Mouse (Mus musculus) kidney, postnatal 4 days (tissue): ENCODE measurements around the gene Gnao1.

Experiments used
- DNase-seq, 2 experiments: peaks; one replicate each; pipeline ENCODE4 v3.0.0; 2021; ENCODE audit warnings: mixed read lengths in 2 of 2

Gnao1 gene

DNA sequence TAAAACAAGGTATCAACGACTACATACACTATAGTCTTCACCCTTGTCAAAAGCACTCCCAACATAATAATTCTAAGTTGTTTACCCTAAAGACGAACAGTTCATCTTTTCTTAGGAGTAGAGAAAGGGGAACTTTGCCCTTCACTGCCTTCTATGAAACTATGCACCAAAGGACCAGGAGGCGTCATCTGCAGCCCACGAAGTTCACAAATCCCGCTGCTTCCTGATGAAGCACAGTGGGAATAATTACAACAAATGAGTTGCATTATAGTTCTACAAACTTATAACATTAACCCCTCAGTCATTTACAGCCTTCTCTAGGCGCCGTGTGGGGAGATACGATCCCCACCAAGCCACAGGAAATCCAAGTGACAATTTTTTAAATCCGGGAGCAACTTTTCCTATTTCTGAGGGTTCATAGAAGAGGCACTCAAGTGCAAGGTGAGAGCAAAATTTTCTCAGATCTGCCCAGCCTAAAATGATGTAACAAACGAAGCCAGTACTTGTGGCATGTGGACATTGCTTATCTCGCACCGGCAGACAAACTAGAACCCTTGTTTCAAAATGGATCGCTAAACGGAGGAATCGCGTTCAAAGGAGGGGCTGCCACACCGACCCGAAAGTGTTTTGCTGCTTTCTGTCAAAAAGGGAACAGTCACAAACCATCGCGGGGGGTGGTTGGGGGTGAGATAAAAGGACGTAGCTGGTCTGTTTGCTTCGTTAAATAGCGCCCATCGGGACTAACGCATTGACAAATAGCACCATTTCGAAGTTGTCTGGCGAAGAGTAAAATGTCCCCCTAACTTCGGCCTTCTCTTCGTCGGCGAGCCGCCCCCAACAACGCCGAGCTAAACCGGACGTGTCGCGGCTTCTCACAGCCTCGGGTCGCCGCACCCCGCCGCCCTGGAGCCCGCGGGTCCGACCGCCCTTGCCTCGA, 201.6 kb downstream of the Gnao1 start:
- DNase-seq: peak in 1 of 2 experiments; percentile 20

DNA sequence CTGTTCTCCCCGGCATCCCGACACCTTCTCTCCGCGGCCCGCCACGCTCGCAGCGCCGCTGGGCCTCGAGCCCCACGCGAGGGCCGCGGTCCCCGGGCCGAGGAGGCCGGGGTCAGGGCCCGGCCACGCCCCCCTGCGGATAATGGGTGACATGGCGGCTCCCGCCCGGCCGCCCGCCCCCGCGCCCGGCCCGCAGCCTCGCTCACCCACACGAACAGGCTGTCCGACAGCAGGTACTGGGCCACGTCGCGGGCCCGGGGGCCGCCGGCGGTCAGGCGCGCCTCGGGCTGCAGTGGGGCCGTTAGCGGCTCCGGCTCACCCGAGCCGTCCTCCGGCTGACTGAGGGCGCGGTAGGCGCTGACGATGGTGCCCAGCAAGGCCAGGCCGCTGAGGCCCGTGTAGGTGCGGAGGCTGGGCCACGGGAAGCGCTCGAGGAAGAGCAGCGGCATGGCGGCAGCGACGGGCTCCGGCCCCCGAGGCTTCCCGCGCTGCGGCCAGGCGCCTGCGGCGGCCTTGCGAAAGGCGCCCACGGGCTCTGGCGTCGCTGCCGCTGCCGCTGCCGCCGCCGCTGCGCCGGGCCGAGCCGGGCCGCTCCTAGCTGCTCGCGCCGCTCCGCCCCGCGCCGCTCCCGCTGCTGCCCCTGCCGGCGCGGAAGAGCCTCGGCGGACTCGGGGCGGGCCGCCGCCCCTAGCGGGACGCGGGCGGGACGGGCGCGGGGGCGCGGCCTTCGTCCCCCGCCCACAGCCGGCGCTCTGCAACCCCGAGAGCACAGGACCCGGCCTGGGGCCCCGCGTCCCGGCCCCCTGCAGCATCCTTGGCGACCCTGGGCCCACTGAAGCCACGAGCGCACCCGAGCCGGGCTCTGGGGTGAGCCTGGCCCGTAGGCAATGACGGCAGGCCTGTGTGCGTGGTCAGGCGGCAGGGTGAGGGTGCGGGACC, 202.5 kb downstream of the Gnao1 start, which contains the start of gene Amfr:
Gene Amfr (minus strand): TSS at position 830 of the 939 bp plus-strand sequence.
- peak; percentile 78 to 87 for DNase-seq

DNA sequence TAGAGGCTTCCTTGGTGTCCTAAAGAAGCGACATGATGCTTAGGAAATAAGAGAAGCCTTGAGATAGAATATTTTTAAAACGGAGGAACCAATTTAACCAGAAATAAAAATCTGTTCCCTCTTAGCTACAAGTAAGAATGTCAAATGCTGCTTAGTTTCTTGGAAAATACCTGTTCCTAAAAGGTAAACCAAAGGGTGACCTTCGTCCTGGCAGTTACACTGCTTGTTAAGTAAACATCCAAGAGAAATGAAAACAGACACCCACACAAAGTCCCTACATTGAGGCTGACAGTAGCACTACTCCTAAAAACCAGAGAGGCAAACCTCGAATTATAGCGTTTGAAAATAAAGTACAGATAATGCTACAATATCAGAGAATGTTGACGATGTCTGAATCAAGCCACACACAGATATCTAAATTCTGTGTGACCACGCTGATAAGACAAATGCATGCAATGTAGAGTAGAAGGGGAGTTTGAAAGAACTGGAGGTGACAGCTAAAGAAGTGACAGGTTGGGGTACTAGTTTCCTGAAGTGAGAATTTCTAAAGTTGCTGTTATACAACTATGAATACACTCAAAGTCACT, 203.4 kb downstream of the Gnao1 start:
- no peak for DNase-seq
